Mouse (Mus musculus): Measurements from ENCODE around the gene Dgkh. TPM values are rescaled to one million over a fixed set of nuclear protein-coding genes. Genes with fewer than 3 reads are reported as not detected.
"Not testable (repeated sequence)": the region's sequence is repeated elsewhere in the genome, so short reads cannot be mapped to it uniquely, and the experiment has no call there.

Gene Dgkh
- polyA plus RNA-seq, 1 experiment from 2014 or later, result 2.6 TPM

DNA sequence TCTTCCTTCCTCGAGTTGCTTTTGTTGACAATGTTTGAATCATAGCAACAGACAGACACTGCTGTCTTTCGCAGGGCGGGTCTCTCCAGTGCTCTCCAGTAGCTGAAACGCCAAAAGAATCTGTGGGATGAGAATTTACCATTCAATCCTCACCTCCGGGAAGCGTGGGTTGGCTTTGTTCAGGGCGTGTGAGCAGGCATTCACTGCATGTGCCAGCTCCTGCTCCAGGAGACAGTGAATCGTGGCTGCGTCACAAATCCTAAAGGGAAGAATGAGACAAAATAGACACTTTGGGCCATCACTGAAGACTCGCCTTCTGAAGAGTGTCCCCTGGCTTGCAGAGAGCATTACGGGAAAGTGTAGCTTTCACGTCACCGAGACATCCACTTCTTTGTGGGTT is 148.4 kb downstream of the Dgkh start:
- Histone ChIP-seq H3K4me1 (ENCODE audit: control insufficient read depth, insufficient read depth, low read depth, low read length) (no peaks in the 10 kb centered on the region), H3K9ac (ENCODE audit: low read depth, low read length) (no peak overlapping the region), H3K9me3 (ENCODE audit: control insufficient read depth, low read length) (no peaks in the 10 kb centered on the region), H3K4me3 (ENCODE audit: low read length) (no peak overlapping the region), H3K27ac (ENCODE audit: low read depth, low read length) (no peak overlapping the region), H3K27me3 (replicated peaks; ENCODE audit: control insufficient read depth, insufficient read depth, low read length) (no peaks in the 10 kb centered on the region), H3K36me3 (ENCODE audit: control insufficient read depth, insufficient read depth, low read length) (peaks cover 13% of the 10 kb centered on the region), H3K4me2 (ENCODE audit: low read length) (no peak overlapping the region)
- no peak for ATAC-seq
- 85% methylated on average over 13 of the region's 13 CpGs for WGBS

DNA sequence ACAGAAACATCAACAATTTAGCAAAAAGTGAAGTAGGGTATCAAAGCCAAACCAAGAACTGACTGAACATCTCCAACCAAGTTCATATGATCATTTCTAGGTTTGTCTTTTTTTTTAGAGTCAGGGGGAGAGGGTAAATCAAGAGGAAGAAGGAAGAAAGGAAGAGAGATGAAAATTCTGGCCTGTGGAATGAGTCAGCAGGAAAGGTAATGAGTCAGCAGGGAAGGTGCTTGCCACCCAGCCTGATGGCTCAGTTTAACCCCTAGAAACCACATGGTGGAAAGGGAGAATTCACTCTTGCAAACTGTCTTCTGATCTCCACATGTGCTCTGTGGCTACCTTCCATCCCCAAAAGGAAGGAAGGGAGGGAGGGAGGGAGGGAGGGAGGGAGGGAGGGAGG is 149.4 kb downstream of the Dgkh start:
- no peak overlapping the region for H3K9ac ChIP-seq (ENCODE audit: low read depth, low read length)
- no peak overlapping the region for H3K27ac ChIP-seq (ENCODE audit: low read depth, low read length)
- no peak overlapping the region for H3K4me3 ChIP-seq (ENCODE audit: low read length)
- peaks cover 13% of the 10 kb centered on the region for H3K36me3 ChIP-seq (ENCODE audit: control insufficient read depth, insufficient read depth, low read length)
- no peak for ATAC-seq
- no peaks in the 10 kb centered on the region for H3K27me3 ChIP-seq (replicated peaks; ENCODE audit: control insufficient read depth, insufficient read depth, low read length)
- no peak overlapping the region for H3K4me2 ChIP-seq (ENCODE audit: low read length)
- no peaks in the 10 kb centered on the region for H3K9me3 ChIP-seq (ENCODE audit: control insufficient read depth, low read length)
- no peaks in the 10 kb centered on the region for H3K4me1 ChIP-seq (ENCODE audit: control insufficient read depth, insufficient read depth, low read depth, low read length)

GRCm38 (mm10) chr14:78575899-78576298 is 156.7 kb downstream of the Dgkh start:
- 74% methylated on average over 13 of the region's 13 CpGs for WGBS
- Histone ChIP-seq H3K27ac (ENCODE audit: low read depth, low read length) (no peak overlapping the region), H3K27me3 (replicated peaks; ENCODE audit: control insufficient read depth, insufficient read depth, low read length) (no peaks in the 10 kb centered on the region), H3K9ac (ENCODE audit: low read depth, low read length) (no peak overlapping the region), H3K4me1 (ENCODE audit: control insufficient read depth, insufficient read depth, low read depth, low read length) (no peaks in the 10 kb centered on the region), H3K4me2 (ENCODE audit: low read length) (no peak overlapping the region), H3K4me3 (ENCODE audit: low read length) (no peak overlapping the region), H3K9me3 (ENCODE audit: control insufficient read depth, low read length) (no peaks in the 10 kb centered on the region), H3K36me3 (ENCODE audit: control insufficient read depth, insufficient read depth, low read length) (peaks cover 13% of the 10 kb centered on the region; the same call in 1 of the 2 replicates)
- no peak for ATAC-seq

DNA sequence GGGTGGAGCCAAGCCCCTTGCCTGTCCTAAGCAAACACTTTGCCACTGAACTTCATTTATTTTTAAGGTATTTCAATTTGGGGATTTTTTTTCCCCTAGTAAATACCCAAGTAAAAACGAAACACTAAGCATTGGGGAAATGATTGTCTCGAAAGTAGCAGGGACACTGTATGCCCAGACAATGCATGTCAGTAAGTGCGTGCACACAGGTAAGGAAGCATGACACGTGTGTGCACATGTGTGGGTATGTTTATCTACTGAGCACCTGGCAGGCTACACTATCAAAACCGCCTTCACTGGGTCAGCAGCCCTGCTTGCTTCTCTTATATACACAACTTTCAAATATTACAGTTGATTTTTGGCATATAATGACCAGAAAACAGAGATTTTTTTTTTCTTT is 164.2 kb downstream of the Dgkh start:
- 91% methylated on average over 5 of the region's 5 CpGs for WGBS
- H3K9ac ChIP-seq (ENCODE audit: low read depth, low read length), result no peak overlapping the region

GRCm38 (mm10) chr14:78566431-78566830 is 166.1 kb downstream of the Dgkh start:
- Histone ChIP-seq H3K36me3 (ENCODE audit: control insufficient read depth, insufficient read depth, low read length) (peaks cover 9% of the 10 kb centered on the region; the same call in 1 of the 2 replicates), H3K27ac (ENCODE audit: low read depth, low read length) (no peak overlapping the region), H3K4me2 (ENCODE audit: low read length) (no peak overlapping the region), H3K9me3 (ENCODE audit: control insufficient read depth, low read length) (no peaks in the 10 kb centered on the region), H3K4me3 (ENCODE audit: low read length) (no peak overlapping the region), H3K4me1 (ENCODE audit: control insufficient read depth, insufficient read depth, low read depth, low read length) (no peaks in the 10 kb centered on the region), H3K27me3 (replicated peaks; ENCODE audit: control insufficient read depth, insufficient read depth, low read length) (no peaks in the 10 kb centered on the region), H3K9ac (ENCODE audit: low read depth, low read length) (no peak overlapping the region)
- 62% methylated on average over 4 of the region's 4 CpGs for WGBS
- no peak for ATAC-seq

More for the DNA sequence above, 164.2 kb downstream of the Dgkh start:
- H3K36me3 ChIP-seq (ENCODE audit: control insufficient read depth, insufficient read depth, low read length), result peaks cover 10% of the 10 kb centered on the region; the same call in 1 of the 2 replicates
- no peaks in the 10 kb centered on the region for H3K27me3 ChIP-seq (replicated peaks; ENCODE audit: control insufficient read depth, insufficient read depth, low read length)
- no peak overlapping the region for H3K27ac ChIP-seq (ENCODE audit: low read depth, low read length)
- no peaks in the 10 kb centered on the region for H3K4me1 ChIP-seq (ENCODE audit: control insufficient read depth, insufficient read depth, low read depth, low read length)
- ATAC-seq, result no peak
- H3K4me2 ChIP-seq (ENCODE audit: low read length), result no peak overlapping the region
- H3K9me3 ChIP-seq (ENCODE audit: control insufficient read depth, low read length), result no peaks in the 10 kb centered on the region
- H3K4me3 ChIP-seq (ENCODE audit: low read length), result no peak overlapping the region

GRCm38 (mm10) chr14:78564292-78564691 is 168.3 kb downstream of the Dgkh start:
- H3K4me3 ChIP-seq (ENCODE audit: low read length), result no peak overlapping the region
- 68% methylated on average over 2 of the region's 2 CpGs for WGBS
- no peak overlapping the region for H3K9ac ChIP-seq (ENCODE audit: low read depth, low read length)
- H3K27me3 ChIP-seq (replicated peaks; ENCODE audit: control insufficient read depth, insufficient read depth, low read length), result no peaks in the 10 kb centered on the region
- H3K4me1 ChIP-seq (ENCODE audit: control insufficient read depth, insufficient read depth, low read depth, low read length), result no peaks in the 10 kb centered on the region
- H3K36me3 ChIP-seq (ENCODE audit: control insufficient read depth, insufficient read depth, low read length), result peaks cover 5% of the 10 kb centered on the region; the same call in 1 of the 2 replicates
- ATAC-seq, result no peak
- H3K9me3 ChIP-seq (ENCODE audit: control insufficient read depth, low read length), result no peaks in the 10 kb centered on the region
- no peak overlapping the region for H3K27ac ChIP-seq (ENCODE audit: low read depth, low read length)
- no peak overlapping the region for H3K4me2 ChIP-seq (ENCODE audit: low read length)

- Histone ChIP-seq H3K9ac (ENCODE audit: low read depth, low read length) (no peak overlapping the region), H3K27me3 (replicated peaks; ENCODE audit: control insufficient read depth, insufficient read depth, low read length) (no peaks in the 10 kb centered on the region), H3K4me1 (ENCODE audit: control insufficient read depth, insufficient read depth, low read depth, low read length) (no peaks in the 10 kb centered on the region), H3K27ac (ENCODE audit: low read depth, low read length) (no peak overlapping the region), H3K9me3 (ENCODE audit: control insufficient read depth, low read length) (no peaks in the 10 kb centered on the region), H3K4me3 (ENCODE audit: low read length) (no peak overlapping the region), H3K36me3 (ENCODE audit: control insufficient read depth, insufficient read depth, low read length) (peaks cover 7% of the 10 kb centered on the region; the same call in 1 of the 2 replicates), H3K4me2 (ENCODE audit: low read length) (no peak overlapping the region)
- no peak for ATAC-seq
- 64% methylated on average over 7 of the region's 7 CpGs for WGBS
These were observed 169.4 kb downstream of the Dgkh start for GRCm38 (mm10) chr14:78563211-78563610.

GRCm38 (mm10) chr14:78562121-78562520 is 170.5 kb downstream of the Dgkh start:
- Histone ChIP-seq H3K27me3 (replicated peaks; ENCODE audit: control insufficient read depth, insufficient read depth, low read length) (no peaks in the 10 kb centered on the region), H3K27ac (ENCODE audit: low read depth, low read length) (no peak overlapping the region), H3K4me2 (ENCODE audit: low read length) (no peak overlapping the region), H3K36me3 (ENCODE audit: control insufficient read depth, insufficient read depth, low read length) (peaks cover 2% of the 10 kb centered on the region; the same call in 1 of the 2 replicates), H3K9me3 (ENCODE audit: control insufficient read depth, low read length) (no peaks in the 10 kb centered on the region), H3K4me3 (ENCODE audit: low read length) (no peak overlapping the region), H3K9ac (ENCODE audit: low read depth, low read length) (no peak overlapping the region), H3K4me1 (ENCODE audit: control insufficient read depth, insufficient read depth, low read depth, low read length) (no peaks in the 10 kb centered on the region)
- ATAC-seq, result no peak
- 80% methylated on average over 4 of the region's 4 CpGs for WGBS

DNA sequence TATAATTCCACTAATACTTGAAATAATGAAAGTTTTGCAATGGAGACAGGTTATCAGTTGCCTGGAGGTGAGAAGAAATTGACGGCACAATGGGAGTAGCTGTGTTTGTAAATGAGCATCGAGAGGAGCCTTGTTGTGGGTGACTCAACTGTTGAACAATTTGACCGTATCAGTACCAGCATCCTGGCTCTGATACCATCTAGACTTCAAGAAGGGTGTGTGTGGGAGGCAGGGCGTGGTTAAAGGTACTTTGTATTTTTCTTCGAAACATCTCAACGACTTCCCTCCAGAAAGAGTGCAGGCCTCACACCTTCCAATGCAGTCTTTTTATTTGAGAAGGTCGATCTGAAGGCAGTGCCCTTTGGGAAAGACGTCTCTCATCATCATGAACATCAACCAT is 173.5 kb downstream of the Dgkh start:
- ATAC-seq, result no peak
- no peak overlapping the region for H3K4me2 ChIP-seq (ENCODE audit: low read length)
- H3K27ac ChIP-seq (ENCODE audit: low read depth, low read length), result no peak overlapping the region
- WGBS, result 94% methylated on average over 8 of the region's 8 CpGs
- no peaks in the 10 kb centered on the region for H3K27me3 ChIP-seq (replicated peaks; ENCODE audit: control insufficient read depth, insufficient read depth, low read length)
- peaks cover 2% of the 10 kb centered on the region; the same call in 1 of the 2 replicates for H3K36me3 ChIP-seq (ENCODE audit: control insufficient read depth, insufficient read depth, low read length)
- no peaks in the 10 kb centered on the region for H3K4me1 ChIP-seq (ENCODE audit: control insufficient read depth, insufficient read depth, low read depth, low read length)
- H3K9me3 ChIP-seq (ENCODE audit: control insufficient read depth, low read length), result no peaks in the 10 kb centered on the region
- H3K9ac ChIP-seq (ENCODE audit: low read depth, low read length), result no peak overlapping the region
- H3K4me3 ChIP-seq (ENCODE audit: low read length), result no peak overlapping the region

- H3K4me2 ChIP-seq (ENCODE audit: low read length); H3K9me3 ChIP-seq (ENCODE audit: control insufficient read depth, low read length); H3K4me1 ChIP-seq (ENCODE audit: control insufficient read depth, insufficient read depth, low read depth, low read length); H3K36me3 ChIP-seq (ENCODE audit: control insufficient read depth, insufficient read depth, low read length); H3K4me3 ChIP-seq (ENCODE audit: low read length); H3K27me3 ChIP-seq (replicated peaks; ENCODE audit: control insufficient read depth, insufficient read depth, low read length); H3K9ac ChIP-seq (ENCODE audit: low read depth, low read length); ATAC-seq; H3K27ac ChIP-seq (ENCODE audit: low read depth, low read length): not testable (repeated sequence)
- WGBS, result 61% methylated on average over 3 of the region's 3 CpGs
These were observed 177.7 kb downstream of the Dgkh start for GRCm38 (mm10) chr14:78554830-78555229.

Measured in hindbrain, embryonic 16.5 days (tissue).